Comparison of ENCODE assay signal across 21 mouse cellular contexts in genomic region chr9:42850063-42850462, GRCm38 (mm10).
"Had no signal": no experiment of that assay in that cellular context is flagged by ENCODE, and none has a peak within 500 bp of the region (broad histone marks: within the 10 kb centered on the region; RNA-seq: fewer than 3 reads in every experiment).

No protein-coding gene starts in this region.

- H3K4me3 ChIP-seq: lung, embryonic 15.5 days; midbrain, embryonic 10.5 days; midbrain, embryonic 12.5 days; myocyte; neural tube, embryonic 13.5 days; neural tube, embryonic 15.5 days had no signal

- DNase-seq: lung, adult 18-20 months; lung, postnatal 14 days; lung, postnatal 4 days; midbrain, embryonic 14.5 days; retina, postnatal 1 day; right cerebral cortex, adult 18-20 months; right cerebral cortex, postnatal 25 days; right cerebral cortex, postnatal 4 days; spleen, adult 18-20 months; thymus, adult 2 months; thymus, postnatal 25 days; thymus, postnatal 4 days had no signal

- H3K4me2 ChIP-seq: lung, embryonic 15.5 days; midbrain, embryonic 12.5 days; neural tube, embryonic 13.5 days; neural tube, embryonic 15.5 days had no signal

- H3K27ac ChIP-seq: liver, embryonic 14.5 days; lung, embryonic 15.5 days; midbrain, embryonic 10.5 days; midbrain, embryonic 12.5 days; neural tube, embryonic 13.5 days; neural tube, embryonic 15.5 days had no signal

- ATAC-seq: lung, postnatal 0 days; midbrain, embryonic 16.5 days had no signal

- H3K36me3 ChIP-seq: lung, embryonic 15.5 days; midbrain, embryonic 10.5 days; midbrain, embryonic 12.5 days; neural tube, embryonic 13.5 days; neural tube, embryonic 15.5 days had no signal

- H3K9me3 ChIP-seq: lung, embryonic 15.5 days; midbrain, embryonic 10.5 days; midbrain, embryonic 12.5 days; neural tube, embryonic 13.5 days; neural tube, embryonic 15.5 days had no signal

- H3K27me3 ChIP-seq: lung, embryonic 15.5 days; midbrain, embryonic 12.5 days; neural tube, embryonic 15.5 days had no signal

- H3K9ac ChIP-seq: liver, embryonic 14.5 days; lung, embryonic 15.5 days; midbrain, embryonic 12.5 days; neural tube, embryonic 13.5 days; neural tube, embryonic 15.5 days had no signal
